Mouse (Mus musculus): ENCODE results near the gene Dnase1.
"Not testable (repeated sequence)": the region's sequence is repeated elsewhere in the genome, so short reads cannot be mapped to it uniquely, and the experiment has no call there.

Dnase1 gene

GRCm38 (mm10) chr16:4045524-4045923, 8.8 kb downstream of the Dnase1 start:
- no peak for DNase-seq (ENCODE audit: low spot score in 2 of 2)

- no peak for DNase-seq (ENCODE audit: low spot score in 2 of 2)
Observed at GRCm38 (mm10) chr16:4052601-4053000, 15.9 kb downstream of the Dnase1 start.

- no peak for DNase-seq (ENCODE audit: low spot score in 2 of 2)
Observed at GRCm38 (mm10) chr16:4053811-4054210, 17.1 kb downstream of the Dnase1 start.

GRCm38 (mm10) chr16:4064945-4065344, 28.2 kb downstream of the Dnase1 start:
- no peak for DNase-seq (ENCODE audit: low spot score in 2 of 2)

GRCm38 (mm10) chr16:4068588-4068987, 31.8 kb downstream of the Dnase1 start:
- peak; percentile 50 to 58 for DNase-seq (ENCODE audit: low spot score in 2 of 2)

- DNase-seq (ENCODE audit: low spot score in 2 of 2), result no peak
Observed at GRCm38 (mm10) chr16:4074297-4074696, 37.6 kb downstream of the Dnase1 start.

- DNase-seq (ENCODE audit: low spot score in 2 of 2), result no peak
Observed at GRCm38 (mm10) chr16:4074836-4075235, 38.1 kb downstream of the Dnase1 start.

GRCm38 (mm10) chr16:4077384-4078061, 40.8 kb downstream of the Dnase1 start, which contains the start of gene Trap1:
TSS of gene Trap1 (minus strand) at chr16:4077827.
- DNase-seq (ENCODE audit: low spot score in 2 of 2), result peak; percentile 88 to 91

- not testable (repeated sequence) for DNase-seq (ENCODE audit: low spot score in 2 of 2)
Observed at GRCm38 (mm10) chr16:4078302-4078701, 41.6 kb downstream of the Dnase1 start.

GRCm38 (mm10) chr16:4079656-4080055, 42.9 kb downstream of the Dnase1 start:
- DNase-seq (ENCODE audit: low spot score in 2 of 2), result no peak

- DNase-seq (ENCODE audit: low spot score in 2 of 2), result not testable (repeated sequence)
Observed at GRCm38 (mm10) chr16:4080419-4080818, 43.7 kb downstream of the Dnase1 start.

- DNase-seq (ENCODE audit: low spot score in 2 of 2), result no peak
Observed at GRCm38 (mm10) chr16:4085051-4085450, 48.3 kb downstream of the Dnase1 start.

GRCm38 (mm10) chr16:4085851-4086387, 49.2 kb downstream of the Dnase1 start:
- DNase-seq (ENCODE audit: low spot score in 2 of 2), result no peak

GRCm38 (mm10) chr16:4087214-4087913, 50.6 kb downstream of the Dnase1 start:
- DNase-seq (ENCODE audit: low spot score in 2 of 2), result no peak
